Mouse (Mus musculus) kidney, postnatal 0 days (tissue): Measurements from ENCODE around the gene Bbs9. TPM values are rescaled to one million over a fixed set of nuclear protein-coding genes. Genes with fewer than 3 reads are reported as not detected.

Source experiments
- ATAC-seq: fragments of 200-750 bp; cut with Nextera tagmentation; replicated peaks from 2 replicates; pipeline ENCODE4 v1.8.0; 2017; ENCODE audit warnings: low read depth, moderate number of reproducible peaks, moderate TSS enrichment, moderate library complexity; ENCODE audit not compliant: low FRiP score
- DNase-seq: peaks from one replicate; pipeline ENCODE4 v3.0.0-alpha.2; 2016; ENCODE audit warnings: low spot score
- H3K27ac ChIP-seq: fragments of 300-500 bp; sonication (generic); 2 replicates; pipeline ENCODE4 v1.5.1; 2014; ENCODE audit warnings: mild to moderate bottlenecking
- H3K27me3 ChIP-seq: fragments of 300-500 bp; sonication (generic); 2 replicates; pipeline ENCODE4 v1.6.1; 2014; ENCODE audit warnings: low read length, mixed read lengths; ENCODE audit not compliant: insufficient read depth
- H3K36me3 ChIP-seq: fragments of 300-500 bp; sonication (generic); 2 replicates; pipeline ENCODE4 v1.6.1; 2014; ENCODE audit warnings: low read length, mixed read lengths; ENCODE audit not compliant: insufficient read depth
- H3K4me1 ChIP-seq: fragments of 300-500 bp; sonication (generic); replicated peaks from 2 replicates; pipeline ENCODE4 v1.6.1; 2014; ENCODE audit warnings: antibody characterized with exemption, low read length, mixed read lengths; ENCODE audit not compliant: insufficient read depth
- H3K4me2 ChIP-seq: fragments of 300-500 bp; sonication (generic); 2 replicates; pipeline ENCODE4 v1.6.1; 2014; ENCODE audit warnings: mild to moderate bottlenecking, low read length, moderate library complexity, mixed read lengths
- H3K4me3 ChIP-seq: fragments of 300-500 bp; sonication (generic); replicated peaks from 2 replicates; pipeline ENCODE4 v1.5.1; 2014; ENCODE audit warnings: low read depth, low read length
- H3K9ac ChIP-seq: fragments of 300-500 bp; sonication (generic); 2 replicates; pipeline ENCODE4 v1.6.1; 2014; ENCODE audit warnings: low read depth, low read length
- H3K9me3 ChIP-seq: fragments of 300-500 bp; sonication (generic); replicated peaks from 2 replicates; pipeline ENCODE4 v1.6.1; 2016; ENCODE audit warnings: low read length, inconsistent platforms, mixed read lengths
- CTCF ChIP-seq: IDR thresholded peaks from 2 replicates; pipeline ENCODE4 v1.5.1; 2016; ENCODE audit warnings: antibody characterized with exemption, low read depth, mild to moderate bottlenecking, moderate library complexity
- WGBS: fragments of 180-500 bp; shearing (Covaris S2); extraction: QIAGEN DNeasy Blood & Tissue Kit; methylation state at CpG from one replicate; pipeline ENCODE4 v1.1.7; 2014; 5-methylcytosine and 5-hydroxymethylcytosine counted together
- polyA plus RNA-seq: library from polyadenylated mRNA; unstranded; fragments of >200 nt; fragmentation: Nextera tagmentation; extraction: Ambion mirVana; gene quantifications from 2 replicates; pipeline ENCODE4 v1.2.1, GENCODE M21; 2015

Bbs9 gene
- polyA plus RNA-seq, 1 experiment from 2014 or later = 10.1 TPM

DNA sequence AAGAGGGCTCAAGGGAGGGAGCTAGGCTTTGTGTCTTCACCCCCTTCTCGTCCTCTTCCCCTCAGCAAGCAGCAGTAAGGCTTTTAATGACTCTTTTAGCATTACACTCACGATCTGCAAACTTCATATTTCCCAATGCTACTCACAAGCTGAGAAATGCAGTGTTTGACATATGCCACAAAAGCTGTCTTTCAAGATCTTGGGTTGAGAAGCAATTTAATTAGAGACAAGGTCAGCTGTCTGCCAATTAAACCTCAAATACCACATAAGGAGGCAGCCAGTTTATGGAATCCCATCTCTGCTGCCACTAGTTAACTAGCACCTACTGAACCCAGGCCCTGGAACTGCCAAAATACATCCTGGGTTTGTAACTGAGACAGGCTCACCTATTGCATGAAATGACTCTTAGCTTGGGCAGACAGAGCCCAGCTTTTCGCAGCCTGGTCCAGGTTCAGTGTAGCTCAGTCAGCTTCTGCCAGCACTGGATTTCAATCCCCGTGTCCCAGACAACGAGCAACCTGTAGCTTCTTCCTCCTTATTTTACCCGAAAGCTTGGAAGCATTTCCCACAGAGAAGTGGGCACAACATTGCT, 278.7 kb downstream of the Bbs9 start:
- Histone ChIP-seq H3K4me2 (no peak overlapping the region), H3K27ac (no peak overlapping the region), H3K27me3 (no peaks in the 10 kb centered on the region), H3K9me3 (no peaks in the 10 kb centered on the region), H3K9ac (no peak overlapping the region), H3K36me3 (no peaks in the 10 kb centered on the region), H3K4me1 (no peaks in the 10 kb centered on the region), H3K4me3 (no peak overlapping the region)
- TF ChIP-seq CTCF = no peak
- DNase-seq = no peak
- 80% methylated on average over 6 of the region's 6 CpGs for WGBS
- no peak for ATAC-seq

DNA sequence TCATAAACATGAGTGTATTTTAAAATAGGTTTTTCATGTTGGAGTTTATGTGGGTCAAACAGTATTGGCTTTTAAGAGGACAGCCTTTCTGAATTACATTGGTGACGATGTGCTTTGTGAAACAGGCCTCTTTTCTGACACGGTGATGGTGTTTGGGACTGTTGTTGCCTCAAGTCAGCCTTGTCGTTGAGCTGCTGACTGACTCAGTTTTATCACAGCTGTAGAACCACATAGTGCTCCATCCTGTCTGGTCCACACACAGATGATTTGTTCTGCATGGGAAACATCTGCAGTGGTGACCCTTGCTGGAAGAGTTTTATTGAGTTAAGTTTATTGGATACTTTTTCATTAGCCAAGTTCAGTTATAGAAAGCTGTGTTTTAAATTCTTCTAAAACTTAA, 283.0 kb downstream of the Bbs9 start:
- H3K27me3 ChIP-seq = no peaks in the 10 kb centered on the region
- no peak overlapping the region for H3K4me3 ChIP-seq
- no peak for TF ChIP-seq CTCF
- no peak overlapping the region for H3K4me2 ChIP-seq
- WGBS = 58% methylated on average over 3 of the region's 3 CpGs
- ATAC-seq (no peak), DNase-seq (no peak)
- H3K27ac ChIP-seq = no peak overlapping the region
- H3K9ac ChIP-seq = no peak overlapping the region
- H3K9me3 ChIP-seq = no peaks in the 10 kb centered on the region
- no peaks in the 10 kb centered on the region for H3K36me3 ChIP-seq
- H3K4me1 ChIP-seq = no peaks in the 10 kb centered on the region

DNA sequence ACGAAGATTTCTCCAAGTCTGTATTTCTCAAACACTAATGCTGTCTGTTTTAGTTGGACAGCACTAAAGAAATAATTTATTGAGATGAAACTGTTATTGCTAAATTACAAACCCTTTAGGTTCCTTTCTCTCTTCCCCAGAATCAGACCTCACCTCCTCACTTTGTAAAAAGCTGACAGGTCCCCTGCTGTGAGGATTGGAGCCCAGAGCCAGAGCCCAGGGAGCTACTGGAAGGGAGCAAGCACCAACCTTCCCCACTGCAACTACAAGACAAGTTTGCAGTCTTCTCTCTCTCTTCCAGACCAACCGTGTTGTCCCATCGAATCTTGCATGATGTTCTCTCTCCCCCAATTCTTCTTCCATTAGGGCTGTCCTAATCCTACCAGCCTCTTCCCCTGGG, 283.7 kb downstream of the Bbs9 start:
- H3K4me3 ChIP-seq = no peak overlapping the region
- no peaks in the 10 kb centered on the region for H3K36me3 ChIP-seq
- H3K27ac ChIP-seq = no peak overlapping the region
- no peaks in the 10 kb centered on the region for H3K4me1 ChIP-seq
- H3K27me3 ChIP-seq = no peaks in the 10 kb centered on the region
- ATAC-seq (no peak), DNase-seq (no peak)
- no peaks in the 10 kb centered on the region for H3K9me3 ChIP-seq
- WGBS = 66% methylated on average over 3 of the region's 3 CpGs
- TF ChIP-seq CTCF = no peak
- no peak overlapping the region for H3K4me2 ChIP-seq
- no peak overlapping the region for H3K9ac ChIP-seq

DNA sequence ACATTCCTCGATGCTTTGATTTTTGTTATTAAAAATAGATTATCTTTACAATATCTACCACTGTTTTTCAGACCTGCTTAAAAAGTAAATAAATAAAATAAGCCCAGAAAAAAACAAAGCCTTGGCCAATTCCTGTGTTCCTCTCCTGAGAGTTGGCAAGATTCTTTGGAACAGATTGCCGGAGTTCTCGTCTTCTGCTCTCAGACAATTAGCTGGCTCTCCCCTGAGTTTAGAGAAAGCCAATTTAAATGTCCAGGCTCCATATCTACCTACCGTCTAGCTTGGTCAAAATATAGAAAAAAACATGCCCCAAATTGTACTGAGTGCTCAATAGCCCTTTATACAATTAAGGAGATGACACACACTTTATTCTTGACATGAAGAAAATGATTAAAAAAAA, 284.9 kb downstream of the Bbs9 start:
- Histone ChIP-seq H3K9me3 (no peaks in the 10 kb centered on the region), H3K4me2 (no peak overlapping the region), H3K9ac (no peak overlapping the region), H3K27ac (no peak overlapping the region), H3K4me1 (no peaks in the 10 kb centered on the region), H3K36me3 (no peaks in the 10 kb centered on the region), H3K4me3 (no peak overlapping the region), H3K27me3 (no peaks in the 10 kb centered on the region)
- no peak for DNase-seq
- WGBS = 84% methylated on average over 4 of the region's 4 CpGs
- ATAC-seq = no peak
- no peak for TF ChIP-seq CTCF

DNA sequence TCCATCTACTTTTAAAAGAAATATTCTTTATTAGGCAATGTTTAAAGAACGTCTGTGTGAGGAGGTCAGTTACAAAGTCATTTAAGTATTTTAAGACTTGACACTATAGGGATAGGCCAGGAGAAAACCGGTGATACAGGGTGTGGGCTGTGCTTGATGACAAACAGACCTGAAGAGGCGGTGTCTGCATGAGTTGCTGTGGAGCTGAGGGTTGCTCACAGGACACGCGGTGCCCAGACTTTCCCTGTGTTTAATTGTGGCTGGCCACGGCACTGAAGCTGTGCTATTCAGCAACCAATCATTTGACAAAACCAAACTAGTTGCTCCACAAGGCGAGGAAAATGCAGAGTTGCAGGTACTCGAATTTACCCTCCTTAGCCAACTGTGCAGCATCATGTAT, 286.0 kb downstream of the Bbs9 start:
- Histone ChIP-seq H3K4me1 (no peaks in the 10 kb centered on the region), H3K9me3 (no peaks in the 10 kb centered on the region), H3K27ac (no peak overlapping the region), H3K36me3 (no peaks in the 10 kb centered on the region), H3K9ac (no peak overlapping the region), H3K4me3 (no peak overlapping the region), H3K27me3 (no peaks in the 10 kb centered on the region), H3K4me2 (no peak overlapping the region)
- WGBS = 74% methylated on average over 8 of the region's 8 CpGs
- TF ChIP-seq CTCF = no peak
- DNase-seq (no peak), ATAC-seq (no peak)

DNA sequence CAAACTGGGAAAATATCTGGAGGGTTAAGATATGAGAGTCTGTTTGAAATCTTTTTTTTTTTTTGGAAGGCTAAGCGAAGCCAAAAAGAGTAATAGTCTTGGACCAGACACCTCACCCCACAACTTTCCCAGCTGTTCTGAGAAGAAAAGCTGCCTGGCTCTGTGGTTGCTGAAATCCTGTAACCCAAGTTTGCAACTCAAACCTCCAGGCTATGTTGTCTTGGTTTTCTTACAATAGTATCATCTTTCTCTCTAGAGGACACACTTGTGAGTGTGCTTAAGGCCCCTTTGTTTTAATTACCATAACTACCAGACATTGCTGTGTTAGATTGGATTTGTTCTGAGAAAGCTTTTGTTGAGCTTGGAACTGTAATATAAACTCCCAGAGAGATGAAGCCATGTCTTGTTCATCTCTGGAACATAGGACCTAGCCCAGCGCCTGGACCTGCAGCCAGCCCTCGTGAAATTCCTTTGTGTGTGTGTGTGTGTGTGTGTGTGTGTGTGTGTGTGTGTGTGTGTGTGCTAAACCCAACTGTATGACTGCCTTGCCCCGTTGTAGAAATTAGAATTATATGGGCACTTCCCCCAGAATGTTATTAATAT, 290.2 kb downstream of the Bbs9 start:
- Histone ChIP-seq H3K9ac (no peak overlapping the region), H3K4me1 (no peaks in the 10 kb centered on the region), H3K4me3 (no peak overlapping the region), H3K36me3 (no peaks in the 10 kb centered on the region), H3K27ac (no peak overlapping the region), H3K9me3 (no peaks in the 10 kb centered on the region), H3K27me3 (no peaks in the 10 kb centered on the region), H3K4me2 (no peak overlapping the region)
- TF ChIP-seq CTCF = no peak
- ATAC-seq (no peak), DNase-seq (peak; percentile 37)
- 55% methylated on average over 4 of the region's 4 CpGs for WGBS

DNA sequence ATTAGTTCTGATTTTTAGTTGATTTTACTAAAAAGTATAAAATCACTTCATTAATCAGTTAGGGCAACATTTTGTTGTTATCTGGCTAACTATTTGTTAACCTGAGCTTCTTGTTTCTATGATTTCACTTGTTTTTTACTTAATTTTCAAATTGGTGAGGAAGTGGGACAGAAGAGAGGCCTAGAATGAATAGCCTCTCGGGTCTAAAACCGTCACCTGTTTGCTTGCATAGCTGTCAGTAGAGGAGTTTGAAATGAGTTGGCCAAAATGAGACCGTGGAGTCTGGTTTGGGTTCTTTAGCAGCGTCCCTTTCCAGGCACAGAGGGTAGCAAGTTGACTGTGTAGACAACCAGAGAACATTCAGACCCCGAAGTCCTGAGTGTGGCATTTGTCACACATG, 291.6 kb downstream of the Bbs9 start:
- TF ChIP-seq CTCF = no peak
- H3K36me3 ChIP-seq = no peaks in the 10 kb centered on the region
- no peaks in the 10 kb centered on the region for H3K9me3 ChIP-seq
- 89% methylated on average over 5 of the region's 5 CpGs for WGBS
- DNase-seq (no peak), ATAC-seq (no peak)
- no peak overlapping the region for H3K27ac ChIP-seq
- no peaks in the 10 kb centered on the region for H3K27me3 ChIP-seq
- H3K4me1 ChIP-seq = no peaks in the 10 kb centered on the region
- no peak overlapping the region for H3K9ac ChIP-seq
- no peak overlapping the region for H3K4me3 ChIP-seq
- H3K4me2 ChIP-seq = no peak overlapping the region
